Mouse (Mus musculus) liver, embryonic 14.5 days (tissue): Measurements from ENCODE around the gene Hmgb1. TPM values are rescaled to one million over a fixed set of nuclear protein-coding genes. Genes with fewer than 3 reads are reported as not detected.

Experiments used
- ATAC-seq: fragments of 200-750 bp; cut with Nextera tagmentation; 2 replicates; pipeline ENCODE4 v1.8.0; 2017; ENCODE audit warnings: moderate number of reproducible peaks, mild to moderate bottlenecking, moderate library complexity; ENCODE audit not compliant: insufficient read depth
- DNase-seq, 3 experiments: peaks; one replicate each; pipeline ENCODE4 v3.0.0-alpha.2; 2012 to 2013; ENCODE audit warnings: low read depth in 3 of 3, low spot score in 3 of 3
- H3K27ac ChIP-seq: fragments of 300-500 bp; sonication (generic); 2 replicates; pipeline ENCODE4 v1.5.1; 2014; ENCODE audit warnings: moderate library complexity, mild to moderate bottlenecking, control low read depth, inconsistent platforms
- H3K27me3 ChIP-seq: fragments of 300-500 bp; sonication (generic); 2 replicates; pipeline ENCODE4 v1.6.1; 2014; ENCODE audit warnings: mild to moderate bottlenecking, low read length, moderate library complexity; ENCODE audit not compliant: control insufficient read depth, insufficient read depth
- H3K36me3 ChIP-seq: fragments of 300-500 bp; sonication (generic); replicated peaks from 2 replicates; pipeline ENCODE4 v1.6.1; 2014; ENCODE audit warnings: low read depth; ENCODE audit not compliant: control insufficient read depth, insufficient read depth
- H3K4me1 ChIP-seq, 2 experiments: fragments of 200-500 bp in 1 of 2; fragments of 300-500 bp in 1 of 2; sonication (generic) in 1 of 2; replicated peaks; 2 replicates each; pipeline ENCODE4 v1.6.1; 2012 to 2014; ENCODE audit warnings: antibody characterized with exemption in 1 of 2, inconsistent platforms in 1 of 2, low read length in 1 of 2; ENCODE audit not compliant: control insufficient read depth in 2 of 2, insufficient read depth in 2 of 2
- H3K4me2 ChIP-seq: fragments of 300-500 bp; sonication (generic); 2 replicates; pipeline ENCODE4 v1.6.1; 2014; ENCODE audit warnings: low read depth, mild to moderate bottlenecking, control low read depth, moderate library complexity
- H3K4me3 ChIP-seq, 2 experiments: fragments of 200-500 bp in 1 of 2; fragments of 300-500 bp in 1 of 2; sonication (generic) in 1 of 2; 2 replicates each; pipeline ENCODE4 v1.5.1; 2012 to 2014; ENCODE audit warnings: low read depth in 2 of 2, low read length in 2 of 2, mild to moderate bottlenecking in 2 of 2, control low read depth in 1 of 2, inconsistent platforms in 1 of 2, moderate library complexity in 1 of 2; ENCODE audit not compliant: insufficient read depth in 1 of 2
- H3K9ac ChIP-seq: fragments of 300-500 bp; sonication (generic); replicated peaks from 2 replicates; pipeline ENCODE4 v1.6.1; 2014; ENCODE audit warnings: mild to moderate bottlenecking, control low read depth, moderate library complexity
- H3K9me3 ChIP-seq: fragments of 300-500 bp; sonication (generic); 2 replicates; pipeline ENCODE4 v1.6.1; 2016; ENCODE audit warnings: low read length, mixed read lengths; ENCODE audit not compliant: control insufficient read depth
- CTCF ChIP-seq: IDR thresholded peaks from 2 replicates; pipeline ENCODE4 v1.5.1; 2016; ENCODE audit warnings: antibody characterized with exemption, low read depth, control low read depth
- EP300 ChIP-seq: IDR thresholded peaks from 2 replicates; pipeline ENCODE4 v1.6.1; 2016; ENCODE audit warnings: antibody characterized with exemption, low read depth
- WGBS: fragments of 180-500 bp; shearing (Covaris S2); extraction: QIAGEN DNeasy Blood & Tissue Kit; methylation state at CpG from one replicate; pipeline ENCODE4 v1.1.7; 2014; ENCODE audit not compliant: insufficient replicate concordance; 5-methylcytosine and 5-hydroxymethylcytosine counted together
- polyA plus RNA-seq, 2 experiments: library from polyadenylated mRNA; depleted of rRNA in 1 of 2; stranded (reverse) in 1 of 2; unstranded in 1 of 2; fragments of >200 nt; fragmentation: Nextera tagmentation in 1 of 2; extraction: Ambion mirVana in 1 of 2; gene quantifications; 2 replicates each; pipeline versions ENCODE4 v1.2.1 to v1.2.3; 2012 to 2014

Gene Hmgb1
- polyA plus RNA-seq, 2 experiments, result 176 to 555 TPM

DNA sequence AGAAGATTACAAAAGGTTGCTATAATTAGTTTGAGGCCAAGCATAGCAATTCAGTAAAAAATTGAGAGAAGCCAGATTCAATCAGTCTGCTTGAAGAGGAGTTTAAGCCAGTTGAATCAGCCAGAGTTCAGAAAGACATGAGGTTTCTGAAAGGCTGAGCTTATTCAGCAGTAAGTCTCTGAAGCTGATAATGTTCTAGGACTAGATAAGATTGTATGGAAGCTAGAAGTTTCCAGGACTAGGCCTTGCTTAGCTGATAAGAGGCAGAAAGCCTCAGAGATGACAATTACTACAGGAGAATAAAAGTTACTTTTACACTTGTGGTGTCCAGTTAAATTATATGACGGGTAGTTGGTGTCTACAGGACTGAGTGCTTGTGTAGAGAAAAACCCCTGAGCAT is 5.9 kb upstream of the Hmgb1 start:
- Histone ChIP-seq H3K27me3 (no peaks in the 10 kb centered on the region), H3K4me3 (no peak overlapping the region), H3K4me2 (no peak overlapping the region), H3K9me3 (no peaks in the 10 kb centered on the region), H3K4me1 (peaks cover 12 to 21% of the 10 kb centered on the region in 2 experiments), H3K9ac (no peak overlapping the region), H3K27ac (no peak overlapping the region), H3K36me3 (peaks cover 52% of the 10 kb centered on the region)
- 70% methylated on average over 1 of the region's 1 CpGs for WGBS
- TF ChIP-seq EP300 (0 out of 2 replicates have a peak, but pooled peaks have one; percentile 13), CTCF (no peak)
- DNase-seq, result no peak
- peak; percentile 22; the same call in 1 of the 2 replicates for ATAC-seq

DNA sequence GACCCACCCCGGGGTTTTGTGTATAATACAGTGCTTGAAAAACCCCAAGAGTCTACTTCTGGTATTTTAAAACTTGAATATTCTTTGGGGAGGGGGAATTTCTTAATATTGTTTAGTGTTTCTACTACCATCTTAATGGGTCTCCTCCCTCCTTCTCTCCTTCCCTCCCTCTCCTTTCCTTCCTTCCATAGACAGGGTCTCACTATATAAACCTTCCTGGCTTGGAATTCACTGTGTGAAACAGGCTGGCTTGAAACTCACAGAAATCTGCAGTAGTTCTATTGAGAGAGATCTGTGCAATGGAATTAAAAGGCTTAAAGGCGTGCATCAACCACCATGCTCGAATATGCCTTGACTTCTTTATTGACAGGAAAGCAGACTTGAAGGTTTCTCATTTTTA is 1.5 kb upstream of the Hmgb1 start:
- no peaks in the 10 kb centered on the region for H3K9me3 ChIP-seq
- no peak for DNase-seq
- no peak for TF ChIP-seq EP300
- no peak for TF ChIP-seq CTCF
- peak overlapping the region; percentile 83 for H3K4me2 ChIP-seq
- no peaks in the 10 kb centered on the region for H3K27me3 ChIP-seq
- no peak for ATAC-seq
- H3K27ac ChIP-seq, result peak overlapping the region; percentile 29
- H3K4me1 ChIP-seq, result peaks cover 16 to 26% of the 10 kb centered on the region in 2 experiments
- peak overlapping the region; percentile 89 for H3K9ac ChIP-seq
- peaks cover 17% of the 10 kb centered on the region for H3K36me3 ChIP-seq
- WGBS, result 58% methylated on average over 3 of the region's 3 CpGs
- peak overlapping the region; percentile 12 to 84; a peak in 3 of 4 replicates for H3K4me3 ChIP-seq

- Histone ChIP-seq H3K4me3 (peak overlapping the region; percentile 84 to 87), H3K36me3 (peaks cover 10% of the 10 kb centered on the region), H3K27me3 (no peaks in the 10 kb centered on the region), H3K27ac (peak overlapping the region; percentile 93), H3K4me1 (peaks cover 16 to 23% of the 10 kb centered on the region in 2 experiments), H3K4me2 (peak overlapping the region; percentile 83), H3K9me3 (no peaks in the 10 kb centered on the region), H3K9ac (peak overlapping the region; percentile 89)
- TF ChIP-seq CTCF, result no peak
- TF ChIP-seq EP300, result no peak
- WGBS, result under 1% methylated on average over 20 of the region's 20 CpGs
- peak; percentile 13 for ATAC-seq
- peak in 2 of 3 experiments; percentile 29 to 39 for DNase-seq
Observed at GRCm38 (mm10) chr5:149184844-149185186, 526 bp upstream of the Hmgb1 start.

GRCm38 (mm10) chr5:149183721-149184103 is 577 bp downstream of the Hmgb1 start:
- ATAC-seq, result peak; percentile 53
- WGBS, result 1% methylated on average over 13 of the region's 13 CpGs
- H3K4me1 ChIP-seq, result peaks cover 14 to 16% of the 10 kb centered on the region in 2 experiments

DNA sequence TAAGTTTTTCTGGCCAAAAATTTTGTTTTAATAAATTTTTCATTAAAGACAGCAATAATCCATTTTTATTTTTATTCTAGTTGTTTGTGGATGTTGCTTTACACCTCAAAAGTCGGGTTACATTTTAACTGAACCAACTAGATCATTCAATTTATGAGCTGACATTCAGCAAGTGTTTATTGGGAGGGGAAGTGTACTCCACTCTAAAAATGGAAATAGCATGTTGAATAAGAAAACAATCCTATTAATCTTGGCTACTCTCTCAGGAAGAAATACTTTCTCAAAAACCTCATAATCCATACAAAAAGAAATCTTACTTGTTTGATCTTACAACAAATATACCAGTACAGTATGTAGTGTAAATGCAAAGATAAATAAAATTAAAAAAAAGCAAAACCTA is 1.2 kb downstream of the Hmgb1 start:
- TF ChIP-seq EP300 (no peak), CTCF (no peak)
- ATAC-seq (no peak), DNase-seq (no peak)
- H3K36me3 ChIP-seq, result no peaks in the 10 kb centered on the region
- no peaks in the 10 kb centered on the region for H3K9me3 ChIP-seq
- H3K4me1 ChIP-seq, result peaks cover 14 to 16% of the 10 kb centered on the region in 2 experiments
- peak overlapping the region; percentile 79 for H3K4me2 ChIP-seq
- H3K27ac ChIP-seq, result peak overlapping the region; percentile 97
- peak overlapping the region; percentile 98 for H3K9ac ChIP-seq
- 2% methylated on average over 1 of the region's 1 CpGs for WGBS
- no peaks in the 10 kb centered on the region for H3K27me3 ChIP-seq
- H3K4me3 ChIP-seq, result peak overlapping the region; percentile 84 to 99; a peak in 3 of 4 replicates

More at GRCm38 (mm10) chr5:149183721-149184103, 577 bp downstream of the Hmgb1 start:
- Histone ChIP-seq H3K27me3 (no peaks in the 10 kb centered on the region), H3K9me3 (no peaks in the 10 kb centered on the region), H3K4me2 (peak overlapping the region; percentile 79), H3K9ac (peak overlapping the region; percentile 98), H3K4me3 (peak overlapping the region; percentile 84 to 99), H3K27ac (peak overlapping the region; percentile 97), H3K36me3 (peaks cover 2% of the 10 kb centered on the region)
- DNase-seq, result peak in 2 of 3 experiments; percentile 57 to 63
- no peak for TF ChIP-seq CTCF
- no peak for TF ChIP-seq EP300
